Mouse (Mus musculus): ENCODE measurements around the gene Pdlim4.

- no peak for TF ChIP-seq CTCF (conservative IDR thresholded peaks at IDR 0.05 in 1 of 2, IDR thresholded peaks at IDR 0.05 in 1 of 2; ENCODE audit: low read depth in 2 of 2, low read length in 2 of 2)
- no peak for TF ChIP-seq MAX (IDR thresholded peaks at IDR 0.05; ENCODE audit: low read length)
- no peak for TF ChIP-seq ZC3H11A (IDR thresholded peaks at IDR 0.05; ENCODE audit: low read depth, low read length)
- no peak for TF ChIP-seq POLR2A (IDR thresholded peaks at IDR 0.05; ENCODE audit: low read depth, low read length)
- no peak for TF ChIP-seq ZNF384 (IDR thresholded peaks at IDR 0.05; ENCODE audit: low read depth, low read length)
- no peak for TF ChIP-seq EP300 (IDR thresholded peaks at IDR 0.05; ENCODE audit: low read length)
- no peak for TF ChIP-seq CHD2 (IDR thresholded peaks at IDR 0.05; ENCODE audit: low read length)
- no peak for TF ChIP-seq MXI1 (IDR thresholded peaks at IDR 0.05; ENCODE audit: low read depth, low read length)
- no peak for TF ChIP-seq SMC3 (IDR thresholded peaks at IDR 0.05; ENCODE audit: low read depth, low read length)
- TF ChIP-seq TBP (conservative IDR thresholded peaks at IDR 0.05; ENCODE audit: low read depth, low read length) = no peak
These were observed 41.4 kb downstream of the Pdlim4 start for GRCm38 (mm10) chr11:54027131-54028043.

All from CH12.LX (cell line).